In the genomic region with DNA sequence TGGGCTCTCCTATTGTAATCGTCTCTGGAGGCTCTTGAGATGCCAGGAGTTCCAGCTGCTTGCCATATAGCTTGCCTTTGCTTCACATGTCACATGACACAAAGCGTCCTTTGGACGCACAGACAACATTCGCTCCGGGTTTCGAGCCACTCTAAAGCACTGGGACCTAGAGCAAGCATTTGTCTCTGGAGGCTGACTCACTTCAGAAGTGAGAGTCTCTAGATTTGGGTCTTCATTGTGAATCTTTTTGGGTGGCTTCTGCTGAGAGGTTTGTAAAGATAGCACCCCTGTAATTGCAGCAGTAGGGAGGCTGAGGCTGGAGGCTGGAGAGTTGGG, we compare ENCODE assay signal across 11 mouse cellular contexts. TPM values are rescaled to one million over a fixed set of nuclear protein-coding genes. Genes with fewer than 3 reads are reported as not detected.
DNase-seq lines count a peak whose midpoint lies in the region; ATAC-seq and TF ChIP-seq lines count a peak whose summit lies in the region.
"Had no signal": no experiment of that assay in that cellular context is flagged by ENCODE, and none has a peak within 500 bp of the region (broad histone marks: within the 10 kb centered on the region; RNA-seq: fewer than 3 reads in every experiment).

No protein-coding gene starts in this region.

- TF ChIP-seq CTCF in stomach, postnatal 0 days (IDR thresholded peaks at IDR 0.05; ENCODE audit: low read depth): no peak

- no peaks in the 10 kb centered on the region for H3K27me3 ChIP-seq in heart, embryonic 16.5 days (ENCODE audit: control insufficient read depth, insufficient read depth, low read length)
- H3K27me3 ChIP-seq in neural tube, embryonic 13.5 days: no peaks in the 10 kb centered on the region
- no peaks in the 10 kb centered on the region for H3K27me3 ChIP-seq in limb, embryonic 14.5 days (ENCODE audit: control insufficient read depth, insufficient read depth, low read length)
- no peaks in the 10 kb centered on the region for H3K27me3 ChIP-seq in stomach, postnatal 0 days (ENCODE audit: control insufficient read depth, insufficient read depth, low read length)

- H3K27ac ChIP-seq in heart, embryonic 16.5 days (ENCODE audit: low read length): peak overlapping the region; percentile 78
- H3K27ac ChIP-seq in neural tube, embryonic 13.5 days (replicated peaks): peak overlapping the region; percentile 85
- H3K27ac ChIP-seq in limb, embryonic 14.5 days (replicated peaks; ENCODE audit: low read depth, low read length): peak overlapping the region; percentile 64; the same call in 1 of the 2 replicates
- peak overlapping the region; percentile 74 for H3K27ac ChIP-seq in stomach, postnatal 0 days (replicated peaks)

- ATAC-seq in heart, embryonic 16.5 days (replicated peaks; ENCODE audit: extremely low read depth, insufficient read depth, low FRiP score): no peak
- ATAC-seq in neural tube, embryonic 13.5 days (ENCODE audit: low read depth): no peak
- ATAC-seq in limb, embryonic 14.5 days (ENCODE audit: low FRiP score, low read depth): no peak
- ATAC-seq in stomach, postnatal 0 days (ENCODE audit: low FRiP score, low TSS enrichment): no peak

- H3K9me3 ChIP-seq in heart, embryonic 16.5 days (replicated peaks; ENCODE audit: control insufficient read depth, low read length): no peaks in the 10 kb centered on the region; the same call in 1 of the 2 replicates
- no peaks in the 10 kb centered on the region for H3K9me3 ChIP-seq in neural tube, embryonic 13.5 days
- no peaks in the 10 kb centered on the region for H3K9me3 ChIP-seq in limb, embryonic 14.5 days (ENCODE audit: control insufficient read depth, low read length)
- H3K9me3 ChIP-seq in stomach, postnatal 0 days (ENCODE audit: control insufficient read depth, low read length): no peaks in the 10 kb centered on the region

- H3K4me1 ChIP-seq in heart, embryonic 16.5 days (ENCODE audit: control insufficient read depth, insufficient read depth, low read length): peaks cover 44% of the 10 kb centered on the region
- peaks cover 48% of the 10 kb centered on the region for H3K4me1 ChIP-seq in neural tube, embryonic 13.5 days (replicated peaks)
- H3K4me1 ChIP-seq in limb, embryonic 14.5 days (ENCODE audit: control insufficient read depth, insufficient read depth, low read length): peaks cover 19% of the 10 kb centered on the region
- peaks cover 13% of the 10 kb centered on the region for H3K4me1 ChIP-seq in stomach, postnatal 0 days (replicated peaks; ENCODE audit: control insufficient read depth, insufficient read depth)

- 48% methylated on average over 6 of the region's 6 CpGs for WGBS in heart, embryonic 16.5 days
- WGBS in neural tube, embryonic 13.5 days: 90% methylated on average over 6 of the region's 6 CpGs
- WGBS in limb, embryonic 14.5 days: 90% methylated on average over 6 of the region's 6 CpGs
- WGBS in stomach, postnatal 0 days: 83% methylated on average over 6 of the region's 6 CpGs

- H3K4me3 ChIP-seq in heart, embryonic 16.5 days (ENCODE audit: low read length): no peak overlapping the region
- H3K4me3 ChIP-seq in neural tube, embryonic 13.5 days: no peak overlapping the region
- H3K4me3 ChIP-seq in limb, embryonic 14.5 days (replicated peaks; ENCODE audit: low read length): no peak overlapping the region
- H3K4me3 ChIP-seq in stomach, postnatal 0 days (ENCODE audit: low read depth, low read length): no peak overlapping the region

- DNase-seq in heart, postnatal 4 days: no peak
- no peak for DNase-seq in neural tube, embryonic 10.5 days (ENCODE audit: extremely low spot score, low spot score)
- DNase-seq in limb, embryonic 14.5 days (ENCODE audit: low spot score): no peak
- DNase-seq in stomach, postnatal 0 days (ENCODE audit: low spot score): no peak
- no peak for DNase-seq in MN1 (ENCODE audit: low spot score)
- no peak for DNase-seq in right cerebral cortex, postnatal 25 days
- DNase-seq: kidney, postnatal 25 days; spleen, adult 18-20 months had no signal

- no peak for TF ChIP-seq POLR2A in limb, embryonic 14.5 days (IDR thresholded peaks at IDR 0.05; ENCODE audit: borderline replicate concordance, extremely low read depth, insufficient read depth, insufficient read length)

- H3K4me2 ChIP-seq in heart, embryonic 16.5 days (ENCODE audit: low read depth, low read length): no peak overlapping the region
- H3K4me2 ChIP-seq in neural tube, embryonic 13.5 days: peak overlapping the region; percentile 54; the same call in 1 of the 2 replicates
- no peak overlapping the region for H3K4me2 ChIP-seq in limb, embryonic 14.5 days (replicated peaks; ENCODE audit: low read depth, low read length, severe bottlenecking)
- no peak overlapping the region for H3K4me2 ChIP-seq in stomach, postnatal 0 days (replicated peaks; ENCODE audit: low read depth)

- peak overlapping the region; percentile 13; the same call in 1 of the 2 replicates for H3K9ac ChIP-seq in heart, embryonic 16.5 days (ENCODE audit: low read length)
- 0 out of 2 replicates have a peak overlapping the region, but pooled peaks have one; percentile 34 for H3K9ac ChIP-seq in neural tube, embryonic 13.5 days
- H3K9ac ChIP-seq in limb, embryonic 14.5 days (ENCODE audit: low read depth, low read length, severe bottlenecking): no peak overlapping the region
- H3K9ac ChIP-seq in stomach, postnatal 0 days (ENCODE audit: low read length): no peak overlapping the region

- no peak for TF ChIP-seq EP300 in stomach, postnatal 0 days (optimal IDR thresholded peaks at IDR 0.05)

- no peaks in the 10 kb centered on the region for H3K36me3 ChIP-seq in heart, embryonic 16.5 days (ENCODE audit: control insufficient read depth, insufficient read depth)
- H3K36me3 ChIP-seq in neural tube, embryonic 13.5 days: peaks cover 4% of the 10 kb centered on the region; the same call in 1 of the 2 replicates
- no peaks in the 10 kb centered on the region for H3K36me3 ChIP-seq in limb, embryonic 14.5 days (ENCODE audit: control insufficient read depth, insufficient read depth, low read length)
- 0 out of 2 replicates have a peak, but pooled peaks cover 3% of the 10 kb centered on the region for H3K36me3 ChIP-seq in stomach, postnatal 0 days (ENCODE audit: control insufficient read depth, insufficient read depth, low read length)

RNA-seq across cellular contexts. Expression of a gene that starts 1.6 kb away (rescaled TPM):
- polyA plus RNA-seq in heart, embryonic 16.5 days (2015; fragmentation: Nextera tagmentation; extraction: Ambion mirVana): 210 and 218 TPM in 2 replicates
- 100 to 1,000 TPM; 131 to 137 TPM for total RNA-seq in heart, postnatal 4 days (2021)
- 326 and 340 TPM in 2 replicates for polyA plus RNA-seq in neural tube, embryonic 13.5 days (2015; fragmentation: Nextera tagmentation; extraction: Ambion mirVana)
- polyA plus RNA-seq in limb, embryonic 14.5 days (2012; rRNA removed): 137 and 158 TPM in 2 replicates
- 269 and 270 TPM in 2 replicates for polyA plus RNA-seq in limb, embryonic 14.5 days (2014; fragmentation: Nextera tagmentation; extraction: Ambion mirVana)
- polyA plus RNA-seq in stomach, postnatal 0 days (2015; fragmentation: Nextera tagmentation; extraction: Ambion mirVana): 234 and 253 TPM in 2 replicates

RNA-seq across cellular contexts. Expression of a gene that starts 27.8 kb away (rescaled TPM):
- 2.2 and 3.0 TPM in 2 replicates for polyA plus RNA-seq in heart, embryonic 16.5 days (2015; fragmentation: Nextera tagmentation; extraction: Ambion mirVana)
- 10 to 100 TPM; 23.0 to 26.1 TPM for total RNA-seq in heart, postnatal 4 days (2021)
- polyA plus RNA-seq in neural tube, embryonic 13.5 days (2015; fragmentation: Nextera tagmentation; extraction: Ambion mirVana): 9.1 and 9.3 TPM in 2 replicates
- 6.1 and 11.0 TPM in 2 replicates for polyA plus RNA-seq in limb, embryonic 14.5 days (2012; rRNA removed)
- 7.5 and 16.3 TPM in 2 replicates for polyA plus RNA-seq in limb, embryonic 14.5 days (2014; fragmentation: Nextera tagmentation; extraction: Ambion mirVana)
- 13.4 and 14.1 TPM in 2 replicates for polyA plus RNA-seq in stomach, postnatal 0 days (2015; fragmentation: Nextera tagmentation; extraction: Ambion mirVana)
- polyA plus RNA-seq: cortical plate, adult 2 months had no signal

RNA-seq across cellular contexts. Expression of a gene that starts 55.2 kb away (rescaled TPM):
- 0.51 and 4.9 TPM in 2 replicates for polyA plus RNA-seq in heart, embryonic 16.5 days (2015; fragmentation: Nextera tagmentation; extraction: Ambion mirVana)
- total RNA-seq in heart, postnatal 4 days (2021): 10 to 100 TPM; 15.9 to 16.6 TPM
- polyA plus RNA-seq in neural tube, embryonic 13.5 days (2015; fragmentation: Nextera tagmentation; extraction: Ambion mirVana): 2.2 and 2.3 TPM in 2 replicates
- polyA plus RNA-seq in limb, embryonic 14.5 days (2012; rRNA removed): 29.7 and 36.0 TPM in 2 replicates
- 20.6 and 27.4 TPM in 2 replicates for polyA plus RNA-seq in limb, embryonic 14.5 days (2014; fragmentation: Nextera tagmentation; extraction: Ambion mirVana)
- polyA plus RNA-seq in stomach, postnatal 0 days (2015; fragmentation: Nextera tagmentation; extraction: Ambion mirVana): 55.0 and 60.2 TPM in 2 replicates

RNA-seq across cellular contexts. Expression of a gene that starts 56.1 kb away (rescaled TPM):
- polyA plus RNA-seq in heart, embryonic 16.5 days (2015; fragmentation: Nextera tagmentation; extraction: Ambion mirVana): 44.5 and 44.9 TPM in 2 replicates
- 10 to 100 TPM; 41.1 to 41.6 TPM for total RNA-seq in heart, postnatal 4 days (2021)
- 40.1 and 41.9 TPM in 2 replicates for polyA plus RNA-seq in neural tube, embryonic 13.5 days (2015; fragmentation: Nextera tagmentation; extraction: Ambion mirVana)
- 58.9 and 76.0 TPM in 2 replicates for polyA plus RNA-seq in limb, embryonic 14.5 days (2012; rRNA removed)
- 37.2 and 39.3 TPM in 2 replicates for polyA plus RNA-seq in limb, embryonic 14.5 days (2014; fragmentation: Nextera tagmentation; extraction: Ambion mirVana)
- 74.6 and 85.7 TPM in 2 replicates for polyA plus RNA-seq in stomach, postnatal 0 days (2015; fragmentation: Nextera tagmentation; extraction: Ambion mirVana)

Comparison
In these comparisons a context has a peak if more than half of its experiments do, and no peak if none do; other contexts are left out.
1. H3K9ac ChIP-seq: peak in heart, embryonic 16.5 days (single experiment) and neural tube, embryonic 13.5 days (single experiment); none in limb, embryonic 14.5 days (single experiment) and stomach, postnatal 0 days (single experiment).
2. Peak in every context shown above with its lines, with median percentiles within 50 percentile points of each other: H3K27ac ChIP-seq.